Mouse (Mus musculus) embryonic facial prominence, embryonic 15.5 days (tissue): ENCODE measurements at regions not wholly inside any gene's neighbourhood (a gene's known extent, or its start where the extent isn't known, plus 50 kb on each side); places are given as distances from the start of the nearest gene placed in this dataset.
A peak's percentile ranks its signal among the peaks of the same experiment; 100 is the strongest.

Source experiments
- ATAC-seq: fragments of 200-750 bp; cut with Nextera tagmentation; 2 replicates; pipeline ENCODE4 v1.8.0; 2017; ENCODE audit warnings: low read depth, moderate TSS enrichment; ENCODE audit not compliant: insufficient number of reproducible peaks, low FRiP score, low TSS enrichment
- H3K27ac ChIP-seq: fragments of 300-500 bp; sonication (generic); replicated peaks from 2 replicates; pipeline ENCODE4 v1.5.1; 2015; ENCODE audit warnings: mild to moderate bottlenecking, inconsistent platforms
- H3K27me3 ChIP-seq: fragments of 300-500 bp; sonication (generic); 2 replicates; pipeline ENCODE4 v1.6.1; 2015; ENCODE audit warnings: inconsistent platforms
- H3K36me3 ChIP-seq: fragments of 300-500 bp; sonication (generic); 2 replicates; pipeline ENCODE4 v1.6.1; 2015; ENCODE audit warnings: mild to moderate bottlenecking, inconsistent platforms
- H3K4me1 ChIP-seq: fragments of 300-500 bp; sonication (generic); 2 replicates; pipeline ENCODE4 v1.6.1; 2015; ENCODE audit warnings: inconsistent platforms
- H3K4me2 ChIP-seq: fragments of 300-500 bp; sonication (generic); replicated peaks from 2 replicates; pipeline ENCODE4 v1.6.1; 2015; ENCODE audit warnings: mild to moderate bottlenecking, inconsistent platforms
- H3K4me3 ChIP-seq: fragments of 300-500 bp; sonication (generic); replicated peaks from 2 replicates; pipeline ENCODE4 v1.5.1; 2015; ENCODE audit warnings: mild to moderate bottlenecking, inconsistent platforms
- H3K9ac ChIP-seq: fragments of 300-500 bp; sonication (generic); 2 replicates; pipeline ENCODE4 v1.6.1; 2015; ENCODE audit warnings: inconsistent platforms
- H3K9me3 ChIP-seq: fragments of 300-500 bp; sonication (generic); replicated peaks from 2 replicates; pipeline ENCODE4 v1.6.1; 2016; ENCODE audit warnings: inconsistent platforms
- WGBS: fragments of 180-500 bp; shearing (Covaris S2); methylation state at CpG from one replicate; pipeline ENCODE4 v1.1.7; 2015; 5-methylcytosine and 5-hydroxymethylcytosine counted together

DNA sequence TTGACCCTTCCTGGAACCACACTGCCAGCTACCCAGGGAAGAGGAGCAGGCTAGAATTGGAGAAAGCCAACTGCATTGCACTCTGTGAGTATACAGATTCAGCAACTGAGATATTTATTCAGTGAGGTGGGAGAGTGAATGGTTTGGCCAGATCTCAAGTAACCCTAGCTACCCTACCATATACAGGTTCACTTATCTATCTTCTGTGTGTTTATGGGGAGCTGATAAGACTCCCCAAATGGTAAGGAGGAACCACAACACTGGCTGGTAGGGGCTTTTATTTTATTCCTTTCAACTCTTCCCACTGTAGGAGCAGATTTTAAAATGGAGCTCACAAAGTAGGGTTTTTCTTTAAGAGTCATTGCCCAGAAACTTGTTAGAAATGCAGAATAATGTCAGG, 62.9 kb downstream of the Arrdc3 start:
- no peaks in the 10 kb centered on the region for H3K27me3 ChIP-seq
- no peak overlapping the region for H3K4me3 ChIP-seq
- no peak for ATAC-seq
- no peaks in the 10 kb centered on the region for H3K9me3 ChIP-seq
- H3K4me2 ChIP-seq: no peak overlapping the region
- H3K4me1 ChIP-seq: no peaks in the 10 kb centered on the region
- no peak overlapping the region for H3K27ac ChIP-seq
- no peaks in the 10 kb centered on the region for H3K36me3 ChIP-seq
- H3K9ac ChIP-seq: no peak overlapping the region

DNA sequence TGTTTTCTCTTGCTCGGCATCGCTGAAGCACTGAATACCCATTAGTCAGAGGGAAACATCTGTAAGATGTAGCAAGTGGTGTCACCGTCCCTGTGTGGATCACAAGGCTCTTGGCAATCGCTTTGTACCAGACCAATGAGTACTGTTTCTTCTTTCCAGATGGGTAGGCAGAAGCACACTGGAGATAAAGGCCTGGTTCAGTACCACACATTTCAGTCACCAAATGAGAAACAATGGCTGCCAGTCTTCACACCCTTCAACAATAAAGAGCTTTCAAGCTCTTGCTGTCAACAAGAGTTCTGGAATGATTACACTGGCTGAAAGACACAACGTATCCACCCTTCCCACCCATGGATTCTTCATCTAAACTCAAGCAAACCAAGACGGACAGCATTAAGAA, 64.5 kb downstream of the Arrdc3 start:
- no peak overlapping the region for H3K27ac ChIP-seq
- no peaks in the 10 kb centered on the region for H3K36me3 ChIP-seq
- H3K9ac ChIP-seq: no peak overlapping the region
- H3K4me1 ChIP-seq: no peaks in the 10 kb centered on the region
- H3K4me2 ChIP-seq: no peak overlapping the region
- H3K4me3 ChIP-seq: no peak overlapping the region
- no peaks in the 10 kb centered on the region for H3K27me3 ChIP-seq
- WGBS: 76% methylated on average over 6 of the region's 6 CpGs
- H3K9me3 ChIP-seq: no peaks in the 10 kb centered on the region
- ATAC-seq: no peak

DNA sequence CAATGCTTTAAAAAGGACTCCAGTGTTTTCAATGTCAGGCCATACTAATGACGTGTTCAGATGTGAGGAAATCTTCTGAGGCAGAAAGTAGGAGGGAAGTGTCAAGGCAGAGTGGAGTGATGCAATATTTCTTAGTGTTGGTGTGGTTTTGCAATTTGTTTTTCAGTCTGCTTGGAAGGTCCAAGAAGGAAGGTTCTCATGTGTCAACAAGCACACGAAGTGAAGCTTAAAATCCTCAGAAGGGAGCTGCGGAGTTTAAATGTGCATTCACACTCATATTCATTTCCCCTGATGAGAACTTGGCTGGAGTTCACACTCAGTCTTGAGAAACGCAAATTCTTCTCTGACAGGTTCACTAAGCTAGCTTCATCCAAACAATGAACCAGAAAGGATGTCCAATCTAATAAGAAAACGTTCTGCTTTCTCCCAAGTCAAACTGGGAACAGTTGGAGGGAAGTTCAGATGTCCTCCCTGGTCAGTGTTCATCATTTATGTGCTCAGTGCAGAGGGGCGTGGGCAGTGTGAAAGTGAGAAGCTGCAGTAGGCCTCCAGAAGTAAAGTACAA, 66.0 kb downstream of the Arrdc3 start:
- Histone ChIP-seq H3K36me3 (no peaks in the 10 kb centered on the region), H3K4me3 (no peak overlapping the region), H3K4me1 (no peaks in the 10 kb centered on the region), H3K4me2 (no peak overlapping the region), H3K9me3 (no peaks in the 10 kb centered on the region), H3K27me3 (no peaks in the 10 kb centered on the region), H3K9ac (no peak overlapping the region), H3K27ac (0 out of 2 replicates have a peak overlapping the region, but pooled peaks have one; percentile 17)
- ATAC-seq: no peak
- WGBS: 51% methylated on average over 6 of the region's 6 CpGs

DNA sequence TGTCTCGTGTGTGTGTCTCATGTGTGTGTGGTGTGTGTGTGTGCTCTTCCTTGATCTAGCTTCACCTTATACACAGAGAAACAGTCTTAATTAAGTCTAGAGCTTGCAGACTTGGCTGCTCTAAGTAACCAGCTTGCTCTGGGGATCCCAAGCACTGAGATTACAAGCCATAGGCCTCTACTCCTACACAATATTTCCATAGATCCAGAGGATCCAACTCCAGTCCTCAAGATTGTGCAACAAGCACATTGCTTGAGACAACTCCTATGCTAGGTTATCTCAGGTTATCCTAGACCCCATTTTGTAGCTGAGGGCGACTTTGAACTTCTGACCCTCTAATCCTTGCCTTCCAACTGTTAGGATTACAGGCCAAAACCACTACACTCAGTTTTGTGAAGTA, 67.1 kb downstream of the Arrdc3 start:
- no peak overlapping the region for H3K4me2 ChIP-seq
- H3K4me3 ChIP-seq: no peak overlapping the region
- no peak overlapping the region for H3K9ac ChIP-seq
- no peaks in the 10 kb centered on the region for H3K4me1 ChIP-seq
- H3K27me3 ChIP-seq: no peaks in the 10 kb centered on the region
- H3K27ac ChIP-seq: no peak overlapping the region; the same call in 1 of the 2 replicates
- WGBS: 71% methylated on average over 2 of the region's 2 CpGs
- no peak for ATAC-seq
- H3K9me3 ChIP-seq: no peaks in the 10 kb centered on the region
- no peaks in the 10 kb centered on the region for H3K36me3 ChIP-seq

DNA sequence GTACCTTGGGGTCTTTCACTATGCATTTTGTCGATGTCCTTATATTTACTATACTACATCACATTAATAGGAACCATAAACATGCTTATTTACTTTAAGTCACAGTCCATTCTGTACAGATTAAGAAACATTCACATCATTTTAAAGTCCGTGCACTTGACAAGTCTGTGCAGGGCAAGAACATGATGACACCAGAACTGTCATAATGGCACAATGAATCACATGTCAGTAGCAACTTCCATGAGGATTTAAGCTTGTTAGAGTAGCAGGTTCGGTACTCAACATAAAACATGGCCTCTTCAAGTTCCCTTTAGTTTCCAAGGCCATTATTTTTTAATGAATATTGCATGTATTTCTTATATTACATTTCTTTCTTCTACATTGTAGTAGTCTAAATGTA, 67.6 kb downstream of the Arrdc3 start:
- no peaks in the 10 kb centered on the region for H3K4me1 ChIP-seq
- no peak for ATAC-seq
- H3K4me2 ChIP-seq: no peak overlapping the region
- H3K27me3 ChIP-seq: no peaks in the 10 kb centered on the region
- H3K9me3 ChIP-seq: no peaks in the 10 kb centered on the region
- H3K27ac ChIP-seq: no peak overlapping the region
- no peak overlapping the region for H3K4me3 ChIP-seq
- 71% methylated on average over 3 of the region's 3 CpGs for WGBS
- no peaks in the 10 kb centered on the region for H3K36me3 ChIP-seq
- H3K9ac ChIP-seq: no peak overlapping the region

DNA sequence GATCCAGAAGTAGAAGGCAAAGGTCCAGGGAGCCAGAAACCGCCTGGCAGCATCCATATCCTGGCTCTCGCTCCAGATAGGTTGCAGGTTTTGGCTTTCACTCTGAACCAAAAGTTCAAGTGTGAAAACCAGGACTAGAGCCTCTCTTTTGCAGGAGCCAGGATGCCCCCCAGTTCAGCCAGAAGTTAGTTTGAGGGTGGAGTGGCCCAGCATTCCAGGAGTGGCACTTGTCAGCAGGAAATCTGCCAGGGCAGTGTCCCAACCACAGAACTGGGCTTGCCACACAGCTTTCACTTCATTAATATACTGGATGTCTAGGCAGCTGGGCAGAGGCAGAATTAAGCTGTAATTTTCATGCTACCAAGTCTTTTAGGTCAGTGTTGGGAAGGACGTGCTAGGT, 68.1 kb downstream of the Arrdc3 start:
- Histone ChIP-seq H3K4me2 (no peak overlapping the region), H3K4me3 (no peak overlapping the region), H3K27ac (no peak overlapping the region), H3K27me3 (no peaks in the 10 kb centered on the region), H3K9me3 (no peaks in the 10 kb centered on the region), H3K36me3 (no peaks in the 10 kb centered on the region), H3K4me1 (no peaks in the 10 kb centered on the region), H3K9ac (no peak overlapping the region)
- 74% methylated on average over 3 of the region's 3 CpGs for WGBS
- ATAC-seq: no peak

DNA sequence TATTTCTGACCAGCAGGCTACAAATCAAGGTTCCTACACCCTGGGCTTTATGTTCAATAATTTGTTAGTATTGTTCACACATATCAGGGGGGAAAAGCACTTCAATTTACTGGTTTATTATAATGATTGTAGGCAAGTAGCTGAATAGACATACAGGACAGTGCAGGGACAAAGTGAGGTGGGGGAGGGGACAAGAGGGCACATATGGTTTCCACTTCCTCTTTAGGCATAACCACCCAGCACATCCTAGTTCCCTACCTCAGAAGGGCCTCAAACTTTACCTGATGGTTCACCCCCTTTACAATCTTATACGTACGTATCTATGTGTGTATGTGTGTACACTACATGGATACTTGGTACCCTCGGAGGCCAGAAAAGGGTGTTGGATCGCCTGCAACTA, 69.7 kb downstream of the Arrdc3 start:
- Histone ChIP-seq H3K27ac (no peak overlapping the region), H3K9ac (no peak overlapping the region), H3K4me1 (no peaks in the 10 kb centered on the region), H3K4me3 (no peak overlapping the region), H3K4me2 (no peak overlapping the region), H3K27me3 (no peaks in the 10 kb centered on the region), H3K36me3 (no peaks in the 10 kb centered on the region), H3K9me3 (no peaks in the 10 kb centered on the region)
- ATAC-seq: no peak
- 83% methylated on average over 4 of the region's 4 CpGs for whole genome bisulfite sequencing

DNA sequence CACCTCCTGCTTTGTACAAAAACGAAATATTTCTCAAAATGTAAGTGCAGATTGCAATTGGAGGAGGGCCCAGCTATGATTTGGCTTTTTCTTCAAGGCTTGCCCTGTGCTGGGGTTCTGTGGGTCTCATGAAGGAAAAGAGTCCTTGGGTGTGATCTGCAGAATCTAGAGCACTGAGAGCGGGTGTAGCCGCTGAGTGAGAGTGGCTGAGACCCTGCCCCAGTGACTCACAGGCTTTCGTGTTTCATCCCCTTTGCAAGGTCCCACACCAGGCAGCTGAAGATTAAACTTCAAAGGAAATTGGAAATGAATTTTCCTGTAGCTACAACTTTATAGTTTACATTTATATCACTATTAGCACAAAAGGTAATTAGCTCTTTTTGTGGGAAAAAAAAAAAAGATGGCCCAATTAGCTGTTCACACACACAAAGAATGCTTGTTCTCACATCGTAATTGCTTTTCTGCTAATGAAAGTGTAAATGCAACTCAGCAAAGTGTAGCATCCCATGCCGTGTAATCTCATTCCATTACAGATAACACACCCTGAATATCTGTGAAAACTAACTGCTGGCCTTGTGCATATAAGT, 71.0 kb downstream of the Arrdc3 start:
- Histone ChIP-seq H3K4me3 (no peak overlapping the region), H3K9me3 (no peaks in the 10 kb centered on the region), H3K36me3 (no peaks in the 10 kb centered on the region), H3K4me1 (no peaks in the 10 kb centered on the region), H3K27me3 (no peaks in the 10 kb centered on the region), H3K27ac (no peak overlapping the region), H3K4me2 (no peak overlapping the region), H3K9ac (no peak overlapping the region)
- 67% methylated on average over 6 of the region's 6 CpGs for whole genome bisulfite sequencing
- ATAC-seq: no peak

DNA sequence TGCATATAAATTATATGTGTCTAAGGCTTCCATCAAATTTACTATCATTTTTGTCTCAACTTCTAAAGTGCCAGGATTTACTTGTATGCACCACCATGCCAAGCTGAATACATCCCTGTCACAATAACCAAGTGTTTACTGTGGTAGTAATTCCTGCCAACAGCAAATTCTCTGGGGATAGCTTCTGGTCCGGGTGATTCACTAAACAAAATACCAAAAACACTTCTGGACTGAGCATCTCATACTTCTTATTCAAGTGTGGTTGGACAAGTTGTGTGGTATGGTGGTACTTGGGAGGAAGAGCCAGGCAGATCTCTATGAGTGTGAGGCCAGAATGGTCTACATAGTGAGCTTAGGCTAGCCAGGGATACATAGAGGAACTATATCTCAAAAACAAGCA, 73.8 kb downstream of the Arrdc3 start:
- Histone ChIP-seq H3K27ac (no peak overlapping the region), H3K36me3 (no peaks in the 10 kb centered on the region), H3K4me1 (peaks cover 1% of the 10 kb centered on the region; the same call in 1 of the 2 replicates), H3K9ac (no peak overlapping the region), H3K9me3 (no peaks in the 10 kb centered on the region), H3K27me3 (no peaks in the 10 kb centered on the region), H3K4me3 (no peak overlapping the region), H3K4me2 (no peak overlapping the region)
- no peak for ATAC-seq
- 57% methylated on average over 1 of the region's 1 CpGs for WGBS

DNA sequence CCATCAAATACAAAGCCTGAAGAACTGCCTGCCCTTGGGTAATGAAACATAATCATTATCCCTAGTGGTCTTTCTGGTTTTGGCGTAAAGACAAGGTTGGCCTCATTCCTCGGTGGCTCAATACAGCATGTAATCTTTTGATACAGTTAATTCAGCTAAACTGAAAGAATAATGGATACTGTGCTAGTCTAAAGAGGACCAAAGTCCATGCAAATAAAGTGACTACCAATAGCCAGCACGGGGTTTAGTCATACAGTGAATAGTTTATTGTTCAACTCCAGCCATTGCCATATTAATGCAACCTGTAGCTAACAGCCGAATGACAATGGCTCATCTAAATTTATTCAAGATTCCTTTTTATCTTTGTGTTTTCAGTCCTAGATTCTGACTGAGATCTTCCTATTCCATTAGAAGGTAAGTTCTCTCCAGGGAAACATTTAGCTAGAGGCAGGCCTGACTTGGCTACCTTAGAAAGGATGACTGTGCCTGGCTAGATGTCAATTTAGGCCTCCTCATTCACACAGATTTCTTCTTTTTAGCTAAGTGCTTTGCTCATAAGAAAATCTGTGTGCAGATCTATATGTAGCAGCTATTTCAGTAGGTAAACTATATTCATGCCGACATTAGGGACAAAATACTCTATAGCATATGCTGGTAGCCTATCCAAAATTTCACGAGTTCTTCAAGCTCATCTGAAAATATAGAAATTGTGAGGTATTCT, 74.4 kb downstream of the Arrdc3 start:
- Histone ChIP-seq H3K9ac (no peak overlapping the region), H3K4me3 (no peak overlapping the region), H3K27me3 (no peaks in the 10 kb centered on the region), H3K4me1 (peaks cover 4% of the 10 kb centered on the region; the same call in 1 of the 2 replicates), H3K36me3 (no peaks in the 10 kb centered on the region), H3K4me2 (no peak overlapping the region), H3K9me3 (no peaks in the 10 kb centered on the region), H3K27ac (no peak overlapping the region)
- ATAC-seq: no peak
- 72% methylated on average over 6 of the region's 6 CpGs for WGBS

DNA sequence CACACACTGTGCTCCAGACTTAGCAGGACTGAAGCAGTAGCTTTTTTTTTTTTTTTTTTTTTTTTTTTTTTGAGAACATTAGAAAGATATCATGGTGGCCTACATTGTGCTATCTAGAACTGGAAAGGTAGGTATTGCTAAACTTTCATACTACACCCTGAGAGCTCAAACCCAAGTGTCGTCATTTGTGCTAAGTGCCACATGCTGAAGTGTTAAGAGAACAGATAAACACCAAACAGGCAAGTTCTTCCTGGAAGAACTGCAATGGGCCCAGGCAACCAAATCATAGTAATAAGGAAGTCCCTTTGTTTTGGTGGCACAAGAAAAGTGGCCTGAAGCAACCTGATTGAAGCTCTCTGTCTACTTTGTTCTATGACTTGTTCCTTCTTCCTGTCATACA, 76.6 kb downstream of the Arrdc3 start:
- H3K4me2 ChIP-seq: no peak overlapping the region
- H3K27me3 ChIP-seq: no peaks in the 10 kb centered on the region
- H3K9me3 ChIP-seq: no peaks in the 10 kb centered on the region
- peaks cover 4% of the 10 kb centered on the region; the same call in 1 of the 2 replicates for H3K4me1 ChIP-seq
- H3K36me3 ChIP-seq: no peaks in the 10 kb centered on the region
- no peak overlapping the region for H3K27ac ChIP-seq
- no peak overlapping the region for H3K4me3 ChIP-seq
- no peak for ATAC-seq
- WGBS: 74% methylated on average over 1 of the region's 1 CpGs
- H3K9ac ChIP-seq: no peak overlapping the region
